Mouse (Mus musculus) c-Kit-positive CD71-positive TER-119-positive erythroid progenitor cells, embryonic 14.5 days (primary cell): Measurements from ENCODE around the gene Irx6.

ENCODE experiments used
- DNase-seq: peaks from one replicate; pipeline ENCODE4 v3.0.0-alpha.2; 2013; ENCODE audit warnings: low spot score

The Irx6 gene

DNA sequence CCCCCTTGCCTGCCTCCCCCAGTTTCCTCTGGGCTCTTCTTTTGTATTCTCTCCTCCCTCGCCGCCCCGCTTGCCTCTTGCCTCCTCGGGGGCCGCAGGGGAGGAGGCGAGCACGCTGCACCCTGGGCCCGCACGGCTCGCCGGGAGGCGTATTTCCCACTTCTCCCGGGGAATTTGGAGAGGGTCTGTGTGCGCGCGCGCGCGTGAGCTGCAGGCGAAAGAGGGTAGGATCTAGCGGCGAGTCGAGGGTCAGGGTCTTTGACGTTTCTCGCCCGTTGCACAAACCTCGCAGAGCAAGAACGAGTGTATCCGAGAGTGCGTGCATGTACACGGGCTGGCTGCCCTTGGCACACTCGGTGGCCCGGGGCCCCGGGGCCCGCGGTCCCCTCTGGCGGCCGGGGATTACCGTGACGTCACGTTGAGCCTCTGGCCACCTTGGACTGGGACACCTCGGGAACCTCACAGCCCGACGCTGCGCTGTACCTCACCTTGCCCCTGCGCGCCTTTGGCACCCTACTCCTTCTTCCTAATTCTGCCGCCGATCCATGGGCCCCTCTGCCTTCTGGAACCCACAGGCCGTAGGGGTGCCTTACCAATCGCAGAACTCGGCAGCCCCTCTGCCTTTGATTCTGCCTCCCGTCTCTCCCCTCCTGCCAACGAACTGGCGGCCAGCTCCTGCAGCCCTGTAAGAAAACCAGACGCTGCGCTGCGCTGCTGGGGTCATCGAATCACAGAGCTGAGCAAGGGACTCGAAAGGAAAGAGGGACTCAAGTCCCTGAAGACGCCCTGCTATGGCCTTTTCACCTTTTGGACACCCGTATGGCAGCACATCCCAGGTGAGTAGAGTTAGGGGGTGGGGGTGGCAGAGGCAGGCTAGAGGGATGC, at the start of gene Irx6:
Irx6 (plus strand) TSS at position 45 of the 885 bp plus-strand sequence.
- DNase-seq = no peak

DNA sequence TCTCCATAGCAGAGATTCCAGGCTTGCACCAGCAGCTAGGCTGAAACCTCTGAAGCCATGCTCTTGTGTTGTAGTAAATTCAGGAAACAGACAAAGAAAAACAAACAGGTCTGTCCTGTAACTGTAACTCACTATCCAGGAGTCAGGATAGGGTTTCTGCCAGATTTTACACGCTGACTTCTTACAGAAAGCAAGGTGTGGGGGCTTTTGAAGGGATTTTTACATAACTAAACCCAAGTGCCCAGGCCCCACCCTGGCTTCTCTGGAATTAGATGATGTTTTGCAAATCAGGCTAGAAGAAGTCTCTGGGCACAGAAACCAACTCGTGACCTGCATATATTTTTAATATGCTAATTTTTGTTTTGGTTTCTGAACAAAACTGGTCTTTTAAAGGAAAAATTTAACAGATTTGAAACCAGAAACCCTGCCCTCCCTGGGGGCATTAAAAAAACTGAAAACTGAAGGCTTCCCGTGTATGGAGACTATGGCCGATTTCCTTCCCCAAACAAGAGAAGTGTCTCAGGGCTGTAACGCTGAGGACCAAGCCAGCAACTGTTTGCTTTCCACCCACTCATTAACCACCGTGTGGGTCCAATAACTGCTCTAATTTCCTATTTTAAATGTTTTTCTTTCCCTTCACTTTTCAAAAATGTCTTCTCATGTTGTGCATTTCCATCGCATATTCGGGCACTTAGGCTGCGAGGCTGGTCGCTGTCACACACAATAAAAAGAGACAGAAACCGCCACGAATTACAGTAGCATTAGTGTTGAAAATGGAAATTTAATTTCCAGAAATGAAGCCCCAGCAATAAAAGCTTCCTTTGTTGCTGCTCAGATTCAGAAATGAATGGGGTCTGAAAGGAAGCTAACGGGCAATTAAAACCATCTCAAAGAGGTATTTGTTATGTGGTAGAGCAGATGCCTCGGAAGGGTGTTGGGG, 45.1 kb upstream of the Irx6 start:
- no peak for DNase-seq

DNA sequence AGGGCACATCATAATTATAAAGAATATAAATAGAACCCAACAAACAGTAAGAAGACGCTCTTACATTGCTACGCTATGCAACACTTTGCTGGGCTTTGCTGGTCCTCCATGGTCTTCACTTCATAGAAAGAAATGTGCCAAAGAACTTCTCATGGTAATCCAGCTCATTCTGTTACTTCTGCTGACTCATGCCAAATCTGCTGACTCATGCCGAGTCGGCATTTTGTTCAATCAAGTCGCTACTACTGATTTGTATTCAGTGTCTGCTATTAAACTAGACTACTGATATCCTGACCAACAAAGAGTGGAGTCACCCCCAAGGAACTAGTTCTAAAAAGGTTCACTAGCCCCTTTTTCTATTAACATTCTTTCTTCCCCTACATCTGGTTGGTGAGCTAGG, 40.9 kb upstream of the Irx6 start:
- peak; percentile 4 for DNase-seq

DNA sequence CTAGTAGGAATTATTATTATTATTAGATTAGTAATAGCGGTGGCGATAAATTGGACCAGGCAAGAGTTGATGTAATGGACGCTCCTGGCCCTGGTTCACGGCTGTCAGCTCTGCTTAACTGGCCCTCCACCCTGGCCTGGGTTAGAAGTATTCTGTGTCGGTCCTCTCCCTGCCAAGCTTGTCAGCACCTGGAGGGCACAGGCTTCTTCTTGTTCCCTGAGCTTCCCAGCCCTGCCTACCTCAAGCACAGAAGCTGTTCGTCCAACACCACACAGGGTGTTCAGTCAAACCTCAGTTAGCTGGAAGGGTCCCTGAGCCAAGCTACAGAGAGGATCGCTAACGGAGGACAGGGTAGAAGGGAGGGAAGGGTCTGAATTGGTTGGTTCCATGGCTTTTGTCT, 33.3 kb upstream of the Irx6 start:
- no peak for DNase-seq

DNA sequence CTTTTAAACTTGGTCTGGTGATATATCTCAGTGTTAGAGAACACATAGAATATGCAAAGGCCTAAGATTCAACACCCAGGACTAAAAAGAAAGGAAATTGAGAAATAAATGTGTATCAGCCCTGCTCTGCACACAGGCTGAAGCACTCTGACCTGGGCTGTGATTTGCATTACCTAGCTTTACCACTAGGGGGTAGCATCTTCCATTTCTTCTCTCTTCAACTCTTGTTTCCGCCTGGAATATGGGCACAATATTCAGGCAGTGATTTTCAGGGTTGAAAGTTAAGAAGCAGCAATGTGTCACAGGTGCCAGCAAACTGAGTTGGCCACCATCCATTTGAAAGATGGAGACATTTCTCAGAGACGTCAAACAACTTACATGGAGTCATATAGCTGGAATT, 27.5 kb upstream of the Irx6 start:
- peak; percentile 28 for DNase-seq

DNA sequence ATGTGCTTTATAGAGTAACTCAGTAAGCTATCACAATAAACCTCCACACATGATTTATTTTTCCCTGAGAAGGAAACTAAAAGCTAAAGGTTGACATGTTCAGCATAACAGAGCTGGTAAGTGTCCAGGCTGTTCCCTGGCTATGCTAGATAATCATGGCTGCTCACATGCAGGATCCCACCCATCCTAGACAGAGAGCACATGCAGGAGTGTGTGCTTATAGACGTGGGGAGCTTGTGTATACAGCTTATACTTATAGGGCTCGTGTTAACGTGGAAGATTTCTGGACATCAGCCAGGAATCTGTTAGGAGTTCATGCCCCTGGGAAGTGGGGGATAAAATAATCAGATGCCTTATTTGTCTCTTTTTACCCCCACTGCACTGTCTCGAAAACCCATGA, 9.9 kb upstream of the Irx6 start:
- no peak for DNase-seq

DNA sequence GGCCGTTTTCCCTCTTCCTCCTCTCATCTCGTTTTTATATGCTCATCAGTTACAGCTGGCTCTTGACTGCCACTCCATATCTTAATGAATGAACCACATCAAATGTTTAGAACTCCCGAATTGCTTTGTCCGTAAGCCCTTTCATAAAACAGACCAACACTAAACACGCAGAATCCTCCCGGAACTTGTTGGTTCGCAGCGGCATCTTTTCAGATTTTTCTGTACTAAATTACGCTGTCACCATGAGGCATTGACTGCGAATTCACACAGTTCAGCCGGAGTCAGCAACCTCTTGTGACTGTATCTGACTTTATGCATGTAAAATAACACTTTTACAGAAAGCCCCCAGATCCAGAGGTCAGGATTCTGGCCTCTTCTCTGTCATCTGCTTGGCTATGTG, 3.9 kb upstream of the Irx6 start:
- no peak for DNase-seq

DNA sequence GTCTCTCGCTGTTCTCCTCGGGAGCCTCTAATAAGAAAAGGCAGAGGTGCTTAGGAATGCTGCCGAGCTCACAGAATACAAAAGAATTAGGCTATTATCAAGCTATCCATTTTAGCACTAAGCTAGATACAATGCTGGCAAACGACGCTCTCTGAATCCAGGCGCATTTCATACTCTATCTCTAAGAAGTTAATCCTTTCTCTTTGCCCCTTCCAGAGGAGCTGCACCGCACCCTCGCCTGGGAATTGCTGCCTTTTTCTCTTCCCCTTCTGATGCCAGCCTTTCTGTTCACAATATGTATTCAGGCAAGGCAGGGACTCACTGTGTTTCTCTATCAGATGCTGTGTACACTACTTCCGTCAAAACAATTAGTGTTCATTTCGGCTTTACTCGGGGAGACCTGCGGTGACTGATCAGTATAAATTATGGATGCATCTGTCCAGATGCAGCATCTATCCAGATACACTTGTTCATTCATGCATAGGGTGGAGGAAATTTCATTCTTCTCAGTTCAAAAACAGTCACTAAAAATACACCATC, 3.4 kb upstream of the Irx6 start:
- no peak for DNase-seq

DNA sequence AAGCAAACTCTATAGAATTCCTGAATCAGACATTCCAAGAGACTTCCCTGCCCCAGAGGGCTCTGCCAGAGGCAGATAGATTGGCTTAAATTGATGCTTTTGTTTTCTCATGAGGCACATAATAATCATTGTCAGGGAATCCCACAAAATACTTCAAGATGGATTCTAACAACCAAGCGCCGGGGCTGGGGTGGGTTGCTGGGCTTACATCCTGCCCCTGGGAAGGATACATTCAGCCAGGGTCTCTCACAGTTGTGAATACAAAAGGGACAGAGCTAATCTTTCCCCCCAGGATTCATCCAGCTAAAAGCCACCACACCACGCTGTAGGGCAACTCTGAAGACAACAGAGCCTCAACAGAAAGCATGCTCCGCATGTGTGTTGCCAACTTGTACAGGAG, 2.2 kb upstream of the Irx6 start:
- no peak for DNase-seq

DNA sequence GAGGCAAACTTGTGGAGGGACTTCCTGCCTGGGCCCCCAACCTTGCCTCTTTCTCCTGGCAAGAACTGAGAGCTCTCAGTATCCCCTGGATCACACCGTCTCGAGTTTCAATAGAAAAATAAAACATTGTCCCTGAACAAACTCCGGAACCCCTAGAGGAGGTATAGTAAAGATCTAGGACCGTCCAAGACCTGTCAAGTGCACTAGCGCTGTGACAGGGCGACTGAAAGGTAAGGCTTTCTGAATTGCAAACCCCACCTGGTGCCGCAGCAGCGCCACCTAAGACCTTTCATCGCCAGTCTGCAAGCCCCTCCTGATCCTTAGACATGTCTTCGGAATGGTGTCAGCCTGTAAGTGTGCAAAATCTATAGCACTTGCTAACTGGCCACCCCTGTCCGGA, 987 bp upstream of the Irx6 start:
- no peak for DNase-seq

DNA sequence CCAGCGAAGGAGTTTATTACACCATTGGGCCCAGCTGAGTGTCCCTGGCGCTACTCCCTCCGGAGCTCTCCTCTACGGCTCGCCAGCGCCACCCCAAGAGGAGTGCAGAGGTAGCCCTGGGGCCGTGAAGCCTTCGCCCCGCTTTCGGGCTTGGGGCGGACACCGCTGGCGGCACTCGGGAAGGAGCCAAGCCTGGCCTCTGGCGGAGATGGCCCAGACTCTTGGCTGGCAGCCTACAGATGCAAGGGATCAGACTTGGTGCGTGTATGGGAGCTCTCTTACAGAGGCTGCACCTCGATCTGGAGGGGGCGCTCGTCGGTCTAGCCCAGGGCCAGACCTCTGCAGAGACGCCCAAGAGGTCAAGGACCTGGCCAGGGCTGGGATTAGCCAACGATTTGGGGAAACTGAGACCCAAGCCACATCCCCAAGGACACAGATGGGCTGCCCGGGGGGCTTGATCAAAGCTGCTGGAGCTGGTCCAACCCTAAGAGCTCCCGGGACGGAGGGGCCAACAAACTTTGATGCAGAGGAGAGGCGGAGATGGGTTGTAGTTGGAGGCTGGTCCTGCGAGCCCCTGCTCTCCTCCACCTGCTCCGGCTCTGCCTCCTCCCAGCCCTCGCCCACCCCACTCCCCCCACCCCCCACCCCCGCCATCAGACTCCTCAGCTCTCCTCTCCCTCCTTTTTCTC, 389 bp upstream of the Irx6 start:
- DNase-seq = no peak

DNA sequence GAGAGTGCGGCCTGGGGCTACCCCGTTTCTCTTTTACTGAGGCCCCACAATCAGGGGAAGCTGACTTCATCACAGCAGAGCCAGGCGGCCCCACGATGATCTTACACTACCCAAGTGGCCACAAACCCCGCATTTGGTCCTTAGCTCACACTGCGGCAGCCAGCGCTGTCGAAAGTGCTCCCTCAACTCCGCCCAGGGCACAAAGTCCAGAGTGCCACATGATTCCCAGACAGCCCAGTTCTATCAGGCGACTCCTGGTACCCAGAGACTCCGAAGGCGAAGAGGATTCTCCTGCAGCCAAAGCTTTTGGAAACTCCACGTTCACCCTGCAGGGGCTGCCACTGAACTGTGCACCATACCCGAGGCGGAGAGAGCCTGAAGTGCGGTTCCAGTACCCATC, 4.3 kb downstream of the Irx6 start:
- DNase-seq = no peak

DNA sequence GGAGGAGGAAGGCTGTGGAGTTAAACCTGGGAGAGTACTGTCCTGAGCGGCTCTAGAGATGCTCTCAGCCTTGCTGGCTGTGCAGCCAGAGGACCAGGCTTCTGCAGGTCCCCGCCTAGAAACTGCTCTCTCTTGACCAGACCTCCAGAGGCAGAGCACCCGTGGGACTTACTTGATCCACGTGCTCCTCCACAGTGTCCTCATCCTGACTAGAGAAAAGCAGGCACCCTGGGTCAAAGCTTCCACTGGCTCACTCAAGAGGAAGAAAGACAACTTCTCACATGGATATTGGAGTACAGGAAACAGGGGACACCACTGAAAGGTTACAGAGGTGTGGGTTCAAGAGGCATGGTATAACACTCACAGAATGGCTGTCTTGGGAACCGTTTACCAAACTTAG, 23.3 kb downstream of the Irx6 start:
- no peak for DNase-seq

DNA sequence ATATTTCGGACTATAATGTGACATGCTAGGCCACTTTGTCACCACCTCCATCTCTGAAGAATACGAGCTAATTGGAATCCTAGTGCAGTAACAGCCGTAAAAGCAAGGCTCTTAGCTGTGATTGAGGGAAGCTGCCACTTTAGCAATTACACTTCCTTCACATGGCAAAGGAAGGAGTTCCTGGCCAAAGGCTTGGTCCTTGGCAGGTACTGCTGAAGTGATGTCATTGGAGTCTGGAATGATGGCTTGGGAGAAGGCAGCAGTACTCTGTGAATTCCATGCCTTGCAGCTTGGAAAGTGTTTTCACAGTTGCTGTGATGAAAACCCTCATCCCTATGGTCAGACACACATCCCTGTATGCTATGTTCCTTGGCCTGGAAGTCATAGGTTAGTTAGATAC, 24.3 kb downstream of the Irx6 start:
- DNase-seq = no peak

DNA sequence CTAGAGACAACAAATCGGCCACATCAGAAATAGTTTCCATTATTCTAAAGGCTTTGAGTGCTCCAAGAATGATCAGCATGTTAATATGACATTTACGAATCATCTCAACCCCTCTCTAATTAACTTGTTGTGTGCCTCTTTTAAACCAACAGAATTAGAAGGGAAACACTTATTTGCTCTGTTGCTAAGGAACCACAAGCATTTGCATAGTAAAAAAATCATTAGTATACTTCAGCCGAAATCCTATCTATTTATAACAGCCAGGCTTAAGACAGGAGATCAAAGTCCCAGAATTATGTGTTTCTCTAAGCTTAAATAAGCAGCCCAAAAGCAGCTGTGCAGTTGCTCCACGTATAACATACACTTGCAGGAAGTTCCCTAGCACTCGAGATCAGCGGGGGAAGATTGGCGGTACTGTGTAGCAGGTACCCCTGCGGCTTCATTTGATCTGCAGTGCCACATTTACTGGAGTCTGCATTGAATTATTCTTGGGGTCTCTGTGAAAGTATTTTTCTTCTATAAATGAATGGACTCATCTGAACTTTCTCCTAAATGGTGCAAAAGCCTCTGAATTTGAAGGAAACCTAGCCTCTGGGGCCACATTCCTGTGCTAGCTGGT, 25.9 kb downstream of the Irx6 start:
- no peak for DNase-seq

DNA sequence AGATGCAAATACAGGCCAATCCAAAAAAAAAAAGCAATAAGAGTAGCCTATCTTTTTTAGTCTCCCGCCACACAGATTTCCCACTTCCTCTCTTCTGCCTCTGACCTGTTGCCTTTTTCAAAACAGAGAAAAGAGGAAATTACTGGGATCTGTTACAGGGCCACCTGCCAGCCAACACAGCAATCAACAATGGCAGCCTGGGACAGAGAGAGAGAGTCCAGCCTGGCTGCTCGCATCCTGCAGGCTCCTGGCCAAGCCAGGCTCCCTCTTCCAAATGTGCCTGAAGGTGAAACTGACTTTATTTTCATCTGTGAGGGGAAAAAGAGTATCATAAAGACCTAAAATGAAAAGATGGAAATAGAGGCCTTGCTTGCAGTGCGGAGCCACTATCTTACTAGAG, 29.3 kb downstream of the Irx6 start:
- no peak for DNase-seq

DNA sequence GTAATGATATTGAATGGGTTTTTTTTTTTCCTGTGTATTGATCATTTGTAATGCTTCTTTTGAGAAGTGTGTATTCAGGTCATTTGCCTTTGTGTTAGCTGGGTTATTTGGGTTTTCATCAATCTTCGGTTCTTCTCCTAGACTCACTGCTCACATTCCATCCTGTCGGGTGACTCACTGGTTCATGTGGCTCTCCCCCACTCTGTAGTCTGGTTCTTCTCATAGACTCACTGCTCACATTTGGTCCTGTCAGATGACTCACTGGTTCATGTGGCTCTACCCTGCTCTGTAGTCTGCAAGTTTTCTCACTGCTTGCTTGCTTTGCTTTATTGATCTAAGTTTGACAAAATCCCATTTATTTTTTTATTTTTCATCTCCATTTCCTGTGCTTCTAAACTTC, 32.2 kb downstream of the Irx6 start:
- no peak for DNase-seq

DNA sequence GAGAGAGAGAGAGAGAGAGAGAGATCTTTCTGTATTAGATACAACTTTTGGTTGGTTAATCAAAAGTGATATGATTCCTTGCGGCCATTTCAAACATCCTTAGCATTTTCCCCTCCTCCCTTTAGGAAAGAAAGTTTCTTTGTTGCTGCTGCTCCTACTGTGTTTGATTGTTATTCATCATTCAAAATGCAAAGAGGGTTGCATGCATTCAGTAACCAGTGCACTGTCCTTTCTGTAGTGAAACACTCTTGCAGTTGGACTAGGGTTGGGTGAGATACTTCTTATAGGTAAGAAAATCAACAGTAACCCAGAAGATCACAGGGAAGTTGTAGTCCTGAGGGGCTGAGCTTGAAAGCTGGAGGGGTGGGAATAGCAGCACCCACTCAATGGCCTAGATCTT, 39.2 kb downstream of the Irx6 start:
- no peak for DNase-seq

DNA sequence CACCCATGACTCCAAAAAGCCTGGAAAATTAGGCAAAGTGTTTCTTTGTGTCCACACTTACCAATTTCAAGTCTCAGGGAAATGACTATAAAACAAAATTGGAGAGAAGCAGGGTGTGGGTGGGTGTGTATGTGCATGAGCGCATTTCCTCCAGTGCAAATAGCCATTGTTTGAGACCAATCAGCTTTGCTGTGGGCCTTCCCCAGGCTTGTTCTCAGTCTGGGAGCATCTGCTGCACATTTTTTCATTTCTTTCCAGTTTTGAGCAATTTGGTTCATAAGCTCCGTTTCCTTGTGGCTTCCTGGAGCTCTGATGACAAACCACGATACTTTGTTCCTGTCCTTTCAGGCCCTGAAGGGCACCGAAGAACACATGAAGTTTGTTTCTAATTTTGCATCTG, 43.3 kb downstream of the Irx6 start:
- DNase-seq = no peak

DNA sequence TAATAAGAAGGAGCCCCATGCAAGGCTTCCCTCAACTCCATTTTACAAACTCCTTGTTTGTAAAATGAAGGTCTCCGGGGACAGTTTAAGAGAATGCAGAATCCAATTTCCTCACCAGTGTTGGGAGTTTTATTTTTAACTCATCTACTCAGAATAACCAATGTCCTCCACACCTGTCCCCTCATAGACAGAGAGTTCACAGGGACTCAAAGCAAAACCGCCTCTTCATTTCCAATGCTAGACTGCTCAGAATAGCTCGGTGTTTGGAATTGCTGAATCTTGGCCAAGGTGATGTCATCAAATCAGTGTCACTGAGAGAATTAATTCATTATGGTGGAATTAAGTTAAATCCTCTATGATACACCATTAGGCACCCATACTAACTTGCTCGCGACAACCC, 44.0 kb downstream of the Irx6 start:
- no peak for DNase-seq

DNA sequence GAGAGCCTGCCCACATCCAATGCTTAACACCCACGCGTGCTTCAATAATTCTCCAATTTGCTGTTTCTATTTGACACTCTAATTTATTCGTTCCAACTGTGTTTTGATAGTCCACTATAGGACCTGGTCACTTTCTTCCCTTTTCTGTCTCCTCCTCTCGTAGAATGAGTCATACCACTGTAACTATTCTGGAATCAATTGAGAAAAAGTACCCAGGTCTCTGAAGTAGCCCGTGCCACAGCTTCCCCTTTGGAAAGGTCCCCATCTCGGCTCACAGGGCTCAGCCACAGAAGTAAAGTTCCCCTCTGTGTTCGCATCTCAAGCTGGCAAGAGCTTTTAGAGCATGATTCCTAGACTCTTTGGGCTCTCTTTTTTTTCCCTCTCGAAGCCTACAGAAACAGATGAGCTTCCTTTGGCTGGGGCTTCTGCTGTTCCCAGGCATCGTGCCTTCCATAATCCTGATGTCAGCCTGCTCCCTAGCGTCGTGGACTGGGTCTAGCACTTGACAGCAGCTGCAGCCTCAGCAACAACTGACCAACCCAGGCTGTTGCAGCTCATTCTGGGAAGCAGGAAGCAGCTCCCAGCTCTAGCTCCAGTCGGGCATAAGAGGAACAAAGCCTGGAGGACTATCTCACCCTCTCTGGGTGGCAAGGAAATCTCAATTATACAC, 47.3 kb downstream of the Irx6 start:
- DNase-seq = no peak
